Mouse (Mus musculus) natural killer cell, adult 2 months (primary cell): Measurements from ENCODE around the gene Rab5c.

ENCODE experiments used
- DNase-seq, 2 experiments: peaks; one replicate each; pipeline ENCODE4 v3.0.0; 2022; ENCODE audit warnings: low spot score in 2 of 2

Gene Rab5c

DNA sequence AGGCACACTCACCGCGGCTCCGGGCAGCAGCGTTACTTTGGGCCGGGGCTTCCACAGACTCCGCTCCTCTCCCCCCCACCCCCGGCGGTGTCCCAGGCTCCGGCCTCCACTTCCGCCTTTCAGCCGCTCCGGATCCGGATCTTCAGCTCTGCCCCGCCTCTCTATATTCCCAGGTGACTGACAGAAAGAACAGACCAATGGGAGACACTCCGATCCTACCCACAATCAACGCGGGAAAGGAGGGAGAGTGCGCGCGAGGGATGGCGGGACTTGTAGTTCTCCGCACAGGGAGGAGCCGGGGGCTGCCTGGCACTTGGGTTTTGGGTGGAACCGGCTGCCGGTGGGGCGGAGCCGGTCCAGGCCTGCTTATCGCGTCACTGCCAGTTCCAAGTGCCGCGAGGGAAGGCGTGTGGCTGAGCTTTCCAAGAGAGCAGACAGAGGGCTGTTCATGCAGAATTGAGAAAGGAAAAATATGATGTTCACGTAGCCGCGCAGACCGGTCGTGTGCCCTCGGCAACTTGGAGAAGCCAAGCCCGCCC lies at the start of gene Rab5c:
Gene Rab5c, minus strand, starts transcription at position 150 of the 539 bp plus-strand sequence.
- DNase-seq, result peak; percentile 98 to 99

DNA sequence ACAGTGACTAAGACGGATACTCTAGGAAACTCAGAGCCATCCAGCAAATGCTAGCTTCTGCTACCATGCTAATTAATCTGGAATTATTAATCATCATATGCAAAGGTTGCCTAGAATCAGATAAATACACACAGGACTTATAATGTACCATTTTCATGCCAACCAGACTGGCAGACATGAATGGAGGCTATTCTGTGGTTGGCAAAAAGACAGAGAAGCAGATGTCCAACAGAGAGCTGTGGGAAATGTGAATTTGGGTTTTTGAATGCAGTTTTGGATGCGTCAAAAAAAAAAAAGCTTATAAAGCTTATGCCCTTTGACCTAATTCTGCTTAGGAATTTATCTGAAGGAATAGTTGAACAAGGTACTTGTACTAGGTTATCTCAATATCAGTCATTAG lies 47.8 kb upstream of the Rab5c start:
- no peak for DNase-seq

DNA sequence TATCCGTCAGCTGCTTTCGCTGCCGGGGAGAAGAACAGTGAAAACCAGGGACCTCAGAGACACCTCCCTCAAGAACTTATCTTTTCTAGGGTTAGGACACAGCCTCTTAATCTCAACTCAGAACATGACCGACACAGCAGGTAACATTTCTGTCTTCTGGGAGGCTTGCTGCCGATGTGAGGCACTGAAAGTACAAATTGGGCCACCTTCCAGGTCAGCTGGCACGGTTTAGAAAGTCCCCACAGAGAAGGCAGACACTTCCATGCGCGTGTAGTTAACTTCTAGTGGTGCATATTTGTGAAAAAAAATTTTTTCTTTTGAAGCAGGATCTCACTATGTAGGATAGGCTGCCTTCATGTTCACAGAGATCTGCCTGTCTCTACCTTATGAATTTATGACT lies 46.3 kb upstream of the Rab5c start:
- no peak for DNase-seq

DNA sequence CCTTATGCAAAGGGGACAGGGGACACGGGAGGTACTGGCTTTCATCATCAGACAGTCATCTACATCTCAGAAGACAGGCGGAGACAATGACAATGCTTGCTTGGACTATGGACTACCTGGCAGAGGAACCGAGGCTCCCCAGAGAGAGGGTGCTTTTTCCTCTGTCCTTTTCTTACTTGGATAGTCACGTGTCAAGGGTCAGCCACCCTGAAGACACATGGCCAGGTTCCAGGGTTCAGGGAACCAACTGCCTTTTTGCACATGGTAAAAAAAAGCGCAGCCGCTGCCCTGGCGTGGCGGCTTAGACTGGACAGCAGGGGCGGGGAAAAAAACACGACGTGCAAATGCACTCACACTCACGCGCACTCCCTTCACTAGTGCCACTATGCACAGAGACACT lies 44.6 kb upstream of the Rab5c start:
- no peak for DNase-seq

DNA sequence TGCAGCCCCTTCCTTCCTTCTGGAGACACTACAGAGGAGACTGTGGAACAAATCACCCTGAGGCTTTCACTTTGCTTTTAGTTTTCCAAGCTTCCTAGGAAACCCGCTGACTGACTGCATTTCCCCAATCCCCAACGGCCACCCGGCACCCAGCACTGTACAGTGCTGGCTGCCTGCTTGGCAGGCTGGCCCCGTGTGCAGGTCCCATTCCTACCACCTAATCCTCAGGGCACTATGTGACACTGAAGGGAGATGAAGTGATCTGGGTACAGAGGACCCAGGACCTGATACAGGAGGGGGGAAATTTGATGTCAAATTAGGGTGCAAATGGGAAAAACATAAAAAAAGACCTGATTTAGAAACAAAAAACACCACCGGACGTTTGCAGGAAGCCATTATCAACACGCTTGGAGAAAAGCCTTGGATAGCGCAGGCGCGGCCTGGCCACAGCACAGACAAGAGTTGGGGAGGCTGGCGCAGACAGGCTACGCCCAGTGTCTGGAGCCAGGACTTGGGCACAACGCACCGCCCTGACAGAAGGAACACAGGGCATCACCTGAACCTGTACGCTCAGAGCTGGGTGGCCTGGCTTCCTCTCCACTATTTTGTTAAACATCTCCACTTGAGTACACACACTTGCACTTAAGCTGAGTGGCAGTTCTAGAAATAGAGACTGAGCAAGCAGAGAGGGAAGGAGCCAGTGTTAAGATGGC lies 43.9 kb upstream of the Rab5c start:
- DNase-seq, result no peak

DNA sequence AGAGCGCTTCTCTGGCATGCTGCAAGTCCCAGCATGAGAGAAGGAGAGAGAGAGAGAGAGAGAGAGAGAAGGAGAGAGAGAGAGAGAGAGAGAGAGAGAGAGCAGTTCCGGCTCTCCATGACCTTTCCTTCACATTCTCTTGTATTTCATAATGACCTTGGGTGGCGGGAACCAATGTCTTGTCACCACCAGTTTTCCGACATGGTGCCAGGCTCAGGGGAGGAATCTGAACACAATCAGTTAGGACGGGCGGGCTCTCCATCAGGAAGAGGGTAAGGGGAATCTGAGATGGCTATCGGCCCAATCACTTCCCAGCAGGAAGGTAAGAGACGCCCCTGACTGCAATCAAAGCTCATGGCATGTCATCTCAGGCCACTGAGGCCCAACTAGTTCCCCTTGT lies 42.2 kb upstream of the Rab5c start:
- DNase-seq, result no peak

DNA sequence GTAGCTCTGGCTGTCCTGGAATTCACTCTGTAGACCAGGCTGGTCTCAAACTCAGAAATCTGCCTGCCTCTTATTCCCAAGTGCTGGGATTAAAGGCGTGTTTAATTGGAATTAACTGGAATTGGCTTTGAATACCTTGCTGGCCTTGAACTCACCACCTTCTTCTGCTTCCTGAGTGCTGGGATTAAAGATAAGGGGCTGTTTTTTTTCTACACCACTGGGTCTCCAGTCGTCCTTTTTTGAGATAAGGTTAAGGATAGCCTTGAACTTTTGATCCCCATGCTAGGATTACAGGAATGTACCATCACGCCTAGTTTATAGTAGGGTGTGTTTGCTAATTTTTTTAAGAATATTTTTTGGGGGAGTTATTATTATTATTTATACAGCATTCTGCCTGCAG lies 40.1 kb upstream of the Rab5c start:
- DNase-seq, result no peak

DNA sequence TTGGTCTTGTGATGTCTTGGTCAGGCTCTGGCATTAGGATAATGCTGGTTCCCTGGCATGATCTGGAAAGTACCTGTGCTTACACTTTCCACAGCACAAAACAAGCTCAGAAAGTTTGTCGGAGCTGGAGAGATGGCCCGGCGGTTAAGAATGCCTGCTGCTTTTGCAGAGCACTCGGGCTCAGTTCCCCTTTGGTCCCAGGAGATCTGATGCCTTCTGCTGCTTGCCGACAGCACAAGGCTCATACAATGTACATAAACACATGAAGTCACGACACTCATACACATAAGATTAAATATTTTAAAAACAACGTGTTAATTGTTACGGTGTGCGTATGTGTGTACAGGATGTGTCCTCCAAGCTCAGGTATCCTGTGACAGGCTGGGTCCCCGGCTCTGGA lies 37.9 kb upstream of the Rab5c start:
- peak in 1 of 2 experiments; percentile 65 for DNase-seq

DNA sequence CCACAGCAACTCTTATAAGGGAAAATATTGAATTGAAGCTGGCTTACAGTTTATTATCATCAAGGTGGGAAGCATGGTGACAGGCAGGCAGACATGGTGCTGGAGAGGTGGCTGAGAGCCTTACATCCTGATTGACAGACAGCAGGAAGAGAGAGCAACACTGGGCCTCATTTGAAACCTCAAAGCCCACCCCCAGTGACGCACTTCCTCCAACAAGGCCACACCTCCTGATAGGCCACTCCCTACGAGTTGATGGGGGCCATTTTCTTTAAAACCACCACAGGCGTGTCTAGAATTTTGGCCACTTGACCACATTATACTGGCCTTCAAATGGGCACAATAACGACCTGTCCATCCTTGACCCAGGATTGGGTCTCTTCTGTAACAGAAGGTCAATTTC lies 36.2 kb upstream of the Rab5c start:
- no peak for DNase-seq

DNA sequence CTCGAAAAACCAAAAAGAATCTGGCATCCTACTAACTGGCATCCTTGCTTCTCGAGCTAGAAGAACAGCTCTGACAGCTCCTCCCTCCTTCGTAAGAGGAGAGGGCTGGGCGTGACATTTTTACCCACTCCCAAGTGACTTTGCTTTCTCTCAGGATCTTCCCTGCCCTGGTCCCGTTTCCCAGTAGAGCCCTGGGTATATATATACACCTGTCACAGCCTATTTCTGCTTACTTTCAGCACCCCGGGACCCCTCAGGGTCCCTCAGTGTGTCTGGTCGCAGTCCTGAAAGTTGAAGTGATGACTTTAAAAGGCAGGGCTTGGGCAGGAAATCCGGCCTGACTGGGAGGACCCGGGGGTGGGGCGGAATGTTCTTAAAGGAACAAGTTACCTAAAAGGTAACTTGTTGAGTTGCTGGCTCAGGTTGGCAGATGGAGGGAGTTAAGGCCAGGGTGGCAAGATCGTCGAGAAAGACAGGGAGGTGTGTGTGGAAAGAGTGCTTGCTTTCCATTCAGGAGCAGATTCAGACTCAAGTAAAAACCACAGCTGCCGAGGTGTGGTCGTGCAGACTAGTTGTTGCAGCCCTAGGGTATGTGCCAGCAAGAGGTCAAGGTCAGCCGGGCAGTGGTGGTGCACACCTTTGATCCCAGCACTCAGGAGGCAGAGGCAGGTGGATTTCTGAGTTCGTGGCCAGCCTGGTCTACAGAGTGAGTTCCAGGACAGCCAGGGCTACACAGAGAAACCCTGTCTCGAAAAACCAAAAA lies 32.8 kb upstream of the Rab5c start, which contains the start of gene Ghdc:
Gene Ghdc, minus strand, starts transcription at position 312 of the 763 bp plus-strand sequence.
- DNase-seq, result peak; percentile 61 to 72

DNA sequence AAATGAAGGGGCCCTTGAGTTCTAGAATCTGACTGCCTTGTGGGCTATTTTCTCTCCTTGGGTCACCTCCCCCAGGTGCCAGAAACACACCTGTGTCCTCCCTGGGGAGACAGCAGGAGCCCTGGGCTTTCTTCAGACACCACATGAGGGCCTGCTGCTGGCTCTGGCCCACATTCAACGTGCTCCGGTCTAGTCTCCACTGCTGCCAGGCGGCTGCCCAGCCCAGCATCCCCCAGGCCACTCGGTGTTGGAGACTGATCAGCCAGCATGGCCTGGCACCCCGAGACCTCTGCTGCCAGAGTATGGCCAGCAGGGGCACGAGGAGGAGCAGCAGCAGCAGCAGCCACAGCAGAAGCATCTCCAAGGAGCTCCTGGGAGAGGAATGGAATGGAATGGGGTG lies 32.0 kb upstream of the Rab5c start:
- DNase-seq, result no peak

DNA sequence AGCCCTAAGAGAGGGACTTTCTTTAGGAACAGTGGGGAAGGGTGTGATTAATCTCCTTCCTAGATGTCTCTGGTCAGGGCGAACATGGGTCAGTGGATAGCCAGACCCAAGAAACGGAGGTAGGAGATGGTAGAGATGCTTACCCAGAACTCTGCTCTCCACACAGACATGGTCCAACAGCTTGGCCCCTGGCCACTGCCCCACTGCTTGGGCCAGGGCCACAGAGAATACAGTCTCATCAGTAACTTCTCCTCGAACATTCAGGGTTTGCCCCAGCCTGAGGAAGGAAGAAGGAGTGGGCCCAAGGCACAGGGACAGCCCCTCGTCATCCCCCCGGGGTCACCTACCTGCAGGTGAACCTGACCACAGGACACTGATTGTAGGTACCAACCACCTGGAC lies 29.9 kb upstream of the Rab5c start:
- DNase-seq, result no peak

DNA sequence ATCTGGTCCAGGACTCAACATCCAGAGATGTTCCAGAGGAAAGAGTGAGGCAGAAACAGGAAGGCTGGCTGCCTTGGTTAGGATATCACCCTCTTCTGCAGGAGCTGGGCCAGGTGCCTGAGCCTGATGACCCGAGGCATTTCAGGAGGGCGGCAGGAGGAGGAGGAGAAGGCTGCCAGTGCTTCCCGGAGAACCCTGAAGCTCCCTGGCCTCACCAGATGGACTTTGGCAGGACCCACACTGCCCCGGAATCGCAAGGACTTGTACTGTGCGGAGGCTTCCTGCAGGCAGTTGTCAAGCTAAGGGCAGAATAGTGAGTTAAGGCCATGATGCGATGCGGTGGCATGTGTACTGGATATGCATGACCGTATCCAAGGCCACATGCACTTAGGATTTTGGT lies 28.7 kb upstream of the Rab5c start:
- DNase-seq, result no peak

DNA sequence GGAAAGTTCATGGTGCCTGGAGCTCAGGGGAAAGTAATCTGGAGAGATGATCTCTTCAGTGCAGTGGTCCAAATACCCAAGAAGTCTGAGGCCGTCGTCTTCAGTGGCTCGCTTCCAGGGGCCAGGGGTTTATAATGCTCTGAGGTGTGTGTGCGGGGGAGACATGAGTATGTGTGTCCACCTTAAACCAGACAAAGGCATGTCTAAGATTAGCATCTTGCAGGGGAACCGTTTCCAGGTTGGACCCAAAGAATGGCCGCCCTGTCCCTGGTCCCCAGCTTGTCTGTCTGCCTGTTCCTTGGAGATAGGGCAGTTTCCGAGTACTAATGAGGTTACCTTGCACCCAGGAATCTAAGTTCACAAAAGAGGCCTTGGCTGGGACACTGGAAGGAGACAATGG lies 24.8 kb upstream of the Rab5c start, which contains the start of gene Hcrt:
Gene Hcrt, minus strand, starts transcription at position 101 of the 400 bp plus-strand sequence.
- DNase-seq, result no peak

DNA sequence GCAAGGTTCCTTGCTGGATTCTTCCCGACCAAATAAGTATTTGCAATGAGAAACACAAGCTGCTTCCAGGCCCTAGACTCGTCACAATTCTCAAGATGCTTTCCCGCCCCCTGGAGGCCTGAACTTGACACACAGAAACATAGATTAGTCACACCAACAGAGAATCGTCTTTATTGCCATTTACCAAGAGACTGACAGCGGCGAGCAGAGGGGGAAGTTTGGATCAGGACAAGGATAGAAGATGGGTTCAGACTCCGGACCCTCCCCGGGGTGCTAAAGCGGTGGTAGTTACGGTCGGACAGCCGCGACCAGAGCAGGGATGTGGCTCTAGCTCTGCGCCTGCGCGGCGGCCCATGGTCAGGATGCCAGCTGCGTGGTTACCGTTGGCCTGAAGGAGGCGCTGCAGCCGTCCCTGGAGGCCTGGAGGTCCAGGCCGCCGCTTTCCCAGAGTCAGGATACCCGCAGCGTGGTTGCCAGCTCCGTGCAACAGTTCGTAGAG lies 23.6 kb upstream of the Rab5c start:
- peak; percentile 81 to 87 for DNase-seq

DNA sequence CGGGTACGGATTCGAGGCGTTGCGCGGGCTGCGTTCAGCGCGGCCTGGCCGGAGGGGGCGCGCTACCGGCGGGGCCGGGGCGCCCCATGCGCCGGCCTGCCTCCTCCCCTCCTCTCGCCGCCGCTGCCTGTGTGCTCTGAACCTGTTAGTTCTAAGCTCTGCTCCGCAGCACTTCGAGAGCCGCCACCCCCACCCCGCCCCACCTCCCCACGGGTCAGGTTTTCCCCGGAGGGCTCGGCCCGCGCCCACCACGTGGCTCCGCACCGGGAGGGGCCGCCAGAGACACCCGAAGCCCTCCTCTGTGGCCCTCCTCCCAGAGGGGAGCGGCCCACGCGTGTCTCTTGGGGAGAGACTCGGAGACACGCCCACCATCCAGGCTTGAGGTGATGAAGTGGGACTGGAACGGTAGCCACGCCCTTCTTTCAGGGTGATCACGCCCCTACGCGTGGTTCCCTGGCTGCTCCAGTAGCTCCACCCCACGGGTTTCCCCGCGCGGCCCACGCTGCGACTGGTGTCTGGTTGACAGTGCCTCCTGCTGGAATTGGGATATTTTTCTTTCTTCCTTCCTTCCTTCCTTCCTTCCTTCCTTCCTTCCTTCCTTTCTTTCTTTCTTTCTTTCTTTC lies 21.7 kb upstream of the Rab5c start, which contains the start of gene Kcnh4:
Gene Kcnh4, minus strand, starts transcription at position 332 of the 623 bp plus-strand sequence.
- peak; percentile 73 to 88 for DNase-seq

DNA sequence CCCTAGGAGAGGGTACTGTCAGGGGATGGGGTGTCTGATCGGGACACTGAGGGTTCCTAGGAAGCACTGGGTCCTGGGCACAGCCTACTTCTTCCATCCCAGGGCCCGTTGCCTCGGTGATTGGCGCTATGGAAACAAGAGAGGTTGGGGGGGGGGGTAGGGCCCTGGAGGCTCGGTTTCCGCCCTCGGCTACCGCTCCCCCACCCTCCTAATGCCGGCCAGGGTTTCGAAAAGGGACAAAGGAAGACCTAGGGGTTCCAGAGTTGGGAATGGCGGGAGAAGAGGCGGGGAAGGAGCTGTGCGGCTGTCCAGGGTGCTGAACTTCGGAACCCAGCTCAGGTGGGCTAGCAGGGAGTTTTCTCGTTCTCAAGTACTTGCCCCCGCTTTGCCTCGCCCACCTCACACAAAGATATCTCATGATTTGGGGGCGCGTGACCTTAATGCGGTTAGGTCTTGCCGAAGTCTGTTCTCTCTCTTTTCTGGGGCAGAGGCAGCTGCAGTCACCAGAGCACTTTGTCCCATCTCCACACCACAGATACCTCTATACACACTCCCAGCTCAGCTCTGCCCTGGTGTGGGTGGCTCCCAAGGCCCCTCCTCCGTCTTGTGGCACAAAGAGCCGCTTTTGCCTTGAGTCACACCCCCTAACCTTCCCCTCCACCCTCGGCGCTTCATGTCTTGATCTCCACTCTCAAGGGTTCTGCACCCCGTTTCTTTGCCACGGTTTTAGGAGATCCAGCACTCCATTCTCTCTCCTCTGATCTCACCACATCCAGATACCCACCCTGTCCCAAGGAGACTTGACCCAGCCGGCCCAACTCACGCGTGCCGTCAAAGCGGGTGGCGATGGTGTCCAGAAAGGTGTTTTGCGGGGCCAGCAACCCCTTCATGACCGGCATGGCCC lies 20.9 kb upstream of the Rab5c start:
- peak in 1 of 2 experiments; percentile 60 for DNase-seq

DNA sequence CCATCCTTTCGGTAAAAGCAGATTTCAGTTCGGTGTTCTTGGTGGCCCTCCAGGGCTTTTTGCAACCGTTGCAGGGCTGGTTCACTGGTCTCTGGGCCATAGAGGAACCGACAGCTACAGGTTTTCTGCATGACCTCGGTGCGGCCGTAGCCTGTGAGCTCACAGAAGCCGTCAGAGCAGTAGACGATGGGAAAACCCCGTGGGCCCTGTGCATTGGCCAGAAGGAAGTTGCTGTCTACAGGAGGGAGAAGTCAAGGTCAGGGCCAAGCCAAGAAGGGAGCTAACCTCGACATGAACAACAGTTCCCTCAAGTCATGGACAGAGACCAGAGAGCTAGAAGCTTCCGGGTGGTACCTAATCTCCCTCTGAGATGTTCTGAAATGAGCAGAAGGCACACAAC lies 19.6 kb upstream of the Rab5c start:
- DNase-seq, result peak; percentile 25 to 46

DNA sequence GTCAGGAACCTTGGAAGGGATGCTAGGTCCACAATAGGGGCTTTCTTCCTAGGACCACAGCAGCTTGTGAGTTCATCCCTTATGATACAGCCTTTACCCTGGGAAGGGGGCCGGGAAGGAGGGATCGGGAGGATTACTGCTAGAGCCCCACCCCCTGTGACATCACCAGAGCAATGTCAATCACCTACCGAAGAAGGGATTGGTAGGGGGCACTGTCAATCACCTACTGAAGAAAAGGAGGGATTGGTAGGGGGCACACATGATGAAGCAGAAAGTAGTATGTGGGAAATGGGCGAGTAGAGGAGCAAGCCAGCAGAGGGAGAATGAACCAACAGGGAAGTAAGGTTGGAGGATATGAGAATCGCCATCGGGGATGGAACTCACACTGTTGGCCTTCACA lies 18.5 kb upstream of the Rab5c start:
- DNase-seq, result no peak

DNA sequence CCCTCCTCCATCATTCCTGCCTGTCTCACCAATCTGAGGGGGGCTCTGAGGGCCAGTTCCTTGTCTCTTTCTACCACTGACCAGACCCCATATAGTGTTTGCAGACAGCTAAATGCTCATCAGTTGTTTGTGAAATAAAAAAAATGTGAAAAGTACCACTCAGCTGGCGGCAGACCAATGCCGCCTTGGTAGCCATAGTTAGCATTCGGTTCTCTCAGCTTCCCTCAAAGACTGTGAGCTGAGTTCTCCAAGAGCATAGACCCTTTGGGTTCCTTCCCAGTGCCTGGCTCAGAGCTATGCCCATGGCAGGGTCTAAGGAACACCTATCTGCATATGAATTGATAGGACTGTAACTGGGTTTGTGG lies 16.7 kb upstream of the Rab5c start:
- DNase-seq, result no peak

DNA sequence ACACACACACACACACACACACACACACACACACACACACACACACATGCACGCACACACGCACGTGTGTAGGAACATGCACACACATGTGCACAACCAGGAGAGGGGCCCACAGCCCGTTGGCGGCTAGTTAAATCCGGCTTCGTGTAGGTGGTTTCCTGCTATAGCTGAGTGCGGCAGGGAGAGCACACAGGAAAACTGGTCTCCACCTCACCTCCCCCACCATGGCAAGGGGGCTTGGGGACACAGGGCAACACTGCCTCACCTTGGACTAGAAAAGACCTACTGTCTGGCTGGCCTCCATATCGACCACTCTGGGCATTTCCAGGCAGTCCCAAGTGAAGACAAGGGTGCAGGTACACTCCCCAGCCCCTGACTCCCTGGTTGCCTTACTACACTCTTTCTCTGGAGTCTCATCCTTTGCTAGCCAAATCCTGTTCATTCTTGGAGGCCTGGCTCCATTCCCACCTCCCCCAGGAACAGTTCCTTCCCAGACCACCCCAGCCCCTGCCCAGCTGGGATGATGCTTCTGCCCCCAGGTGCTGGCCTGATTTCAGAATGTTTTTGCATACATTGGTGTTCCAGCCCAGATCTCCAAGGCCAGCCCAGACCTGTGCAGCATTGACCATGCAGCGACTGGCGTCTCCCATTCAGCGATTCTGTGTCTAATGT lies 16.1 kb upstream of the Rab5c start:
- DNase-seq, result no peak
